Mouse (Mus musculus) testis, adult 10 weeks (tissue): Measurements from ENCODE around the gene Olfr127. TPM values are rescaled to one million over a fixed set of nuclear protein-coding genes. Genes with fewer than 3 reads are reported as not detected.

Source experiments
- polyA plus RNA-seq: library from polyadenylated mRNA; stranded (reverse); fragments of 350-450 nt; fragmentation: Illumina TruSeq; extraction: RNeasy Lipid Tissue Mini Kit (QIAGEN cat#74804); gene quantifications from one replicate; pipeline ENCODE4 v1.2.3, GENCODE M21; 2014; ENCODE audit warnings: low read depth, low replicate concordance

The Olfr127 gene
- 3.0 TPM for polyA plus RNA-seq

GRCm38 (mm10) chr17:37900137-37900536, at the start of gene Olfr127:
Gene Olfr127, plus strand, starts transcription at chr17:37900437.

GRCm38 (mm10) chr17:37920248-37920647, 20.0 kb downstream of the Olfr127 start, which contains the start of gene Olfr128:
Gene Olfr128, plus strand, starts transcription at chr17:37920548.

GRCm38 (mm10) chr17:37952979-37953378, 52.7 kb downstream of the Olfr127 start, which contains the start of gene Olfr761:
Gene Olfr761, minus strand, starts transcription at chr17:37953079.

Other genes with a start within 250 kb of the Olfr127 start
- gene Olfr117, start 236.7 kb upstream of the Olfr127 start, polyA plus RNA-seq = not detected
- gene Olfr118, start 233.4 kb upstream of the Olfr127 start, polyA plus RNA-seq = not detected
- not detected for gene Olfr119, start 203.9 kb upstream of the Olfr127 start, polyA plus RNA-seq
- gene Olfr120, start 178.6 kb upstream of the Olfr127 start, polyA plus RNA-seq = not detected
- gene Olfr121, start 151.6 kb upstream of the Olfr127 start, polyA plus RNA-seq = not detected
- not detected for gene Olfr122, start 131.8 kb upstream of the Olfr127 start, polyA plus RNA-seq
- gene Olfr123, start 106.9 kb upstream of the Olfr127 start, polyA plus RNA-seq = not detected
- gene Olfr124, start 100.5 kb upstream of the Olfr127 start, polyA plus RNA-seq = not detected
- not detected for gene Olfr125, start 67.5 kb upstream of the Olfr127 start, polyA plus RNA-seq
- gene Olfr126, start 53.0 kb upstream of the Olfr127 start, polyA plus RNA-seq = 1.5 TPM
- 7.1 TPM for gene Olfr128, start 20.1 kb downstream of the Olfr127 start, polyA plus RNA-seq
- gene Olfr761, start 52.6 kb downstream of the Olfr127 start, polyA plus RNA-seq = 1.4 TPM
- gene Olfr129, start 159.6 kb downstream of the Olfr127 start, polyA plus RNA-seq = not detected
- not detected for gene Olfr130, start 163.5 kb downstream of the Olfr127 start, polyA plus RNA-seq
- not detected for gene Olfr131, start 188.3 kb downstream of the Olfr127 start, polyA plus RNA-seq
- not detected for gene Olfr132, start 234.1 kb downstream of the Olfr127 start, polyA plus RNA-seq
- not detected for gene Olfr133, start 244.8 kb downstream of the Olfr127 start, polyA plus RNA-seq